Mouse (Mus musculus): ENCODE data around the gene Lrrc8c. TPM values are rescaled to one million over a fixed set of nuclear protein-coding genes. Genes with fewer than 3 reads are reported as not detected.

The Lrrc8c gene
- polyA plus RNA-seq, 1 experiment from 2014 or later = 26.5 TPM

- no peaks in the 10 kb centered on the region for H3K27me3 ChIP-seq
- H3K4me1 ChIP-seq = peaks cover 3% of the 10 kb centered on the region
- no peaks in the 10 kb centered on the region for H3K36me3 ChIP-seq
- H3K9me3 ChIP-seq = no peaks in the 10 kb centered on the region
- WGBS = 91% methylated on average over 7 of the region's 7 CpGs
- H3K4me2 ChIP-seq = no peak overlapping the region
- H3K4me3 ChIP-seq = no peak overlapping the region
- H3K27ac ChIP-seq = no peak overlapping the region
- ATAC-seq (ENCODE audit: borderline replicate concordance, extremely low read depth, low FRiP score, low TSS enrichment) = no peak
- H3K9ac ChIP-seq = no peak overlapping the region
These were observed 25.8 kb upstream of the Lrrc8c start for GRCm38 (mm10) chr5:105493377-105493776.

DNA sequence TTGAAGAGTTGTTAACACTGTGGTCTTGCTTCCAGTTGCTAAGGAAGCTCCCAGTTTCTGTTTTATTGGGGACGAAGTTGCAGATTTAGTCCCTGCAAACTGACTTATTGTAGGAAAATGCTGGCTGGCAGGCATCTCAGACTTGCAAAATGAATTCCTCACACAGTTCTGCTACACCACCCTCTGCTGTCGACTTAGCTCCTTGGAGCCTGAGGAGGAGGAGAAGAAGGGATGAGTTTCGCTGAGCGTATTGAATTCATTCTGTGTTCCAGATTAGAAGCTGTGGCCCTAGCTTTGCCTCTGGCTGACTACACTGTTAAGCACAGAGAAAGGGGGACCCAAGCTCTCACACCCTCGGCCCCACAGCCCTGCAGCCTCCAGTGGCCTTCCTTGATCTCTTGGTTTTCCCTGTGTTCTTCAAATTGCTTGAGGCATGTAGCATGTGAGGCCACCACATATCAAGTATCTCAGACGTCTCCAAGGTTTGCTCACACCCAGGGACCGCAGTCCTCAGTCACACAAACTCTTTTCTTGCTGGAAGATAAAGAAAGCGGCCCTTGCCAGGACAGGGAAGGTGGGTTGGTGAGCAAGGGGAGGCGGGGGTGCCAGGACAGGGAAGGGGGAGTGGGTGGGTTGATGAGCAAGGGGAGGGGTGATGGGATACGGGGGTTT is 24.8 kb upstream of the Lrrc8c start:
- no peak for ATAC-seq (ENCODE audit: borderline replicate concordance, extremely low read depth, low FRiP score, low TSS enrichment)
- Histone ChIP-seq H3K4me1 (peaks cover 3% of the 10 kb centered on the region), H3K9me3 (no peaks in the 10 kb centered on the region), H3K27ac (no peak overlapping the region), H3K4me2 (peak overlapping the region; percentile 54; the same call in 1 of the 2 replicates), H3K9ac (no peak overlapping the region), H3K27me3 (no peaks in the 10 kb centered on the region), H3K4me3 (no peak overlapping the region), H3K36me3 (no peaks in the 10 kb centered on the region)
- 46% methylated on average over 10 of the region's 10 CpGs for WGBS

DNA sequence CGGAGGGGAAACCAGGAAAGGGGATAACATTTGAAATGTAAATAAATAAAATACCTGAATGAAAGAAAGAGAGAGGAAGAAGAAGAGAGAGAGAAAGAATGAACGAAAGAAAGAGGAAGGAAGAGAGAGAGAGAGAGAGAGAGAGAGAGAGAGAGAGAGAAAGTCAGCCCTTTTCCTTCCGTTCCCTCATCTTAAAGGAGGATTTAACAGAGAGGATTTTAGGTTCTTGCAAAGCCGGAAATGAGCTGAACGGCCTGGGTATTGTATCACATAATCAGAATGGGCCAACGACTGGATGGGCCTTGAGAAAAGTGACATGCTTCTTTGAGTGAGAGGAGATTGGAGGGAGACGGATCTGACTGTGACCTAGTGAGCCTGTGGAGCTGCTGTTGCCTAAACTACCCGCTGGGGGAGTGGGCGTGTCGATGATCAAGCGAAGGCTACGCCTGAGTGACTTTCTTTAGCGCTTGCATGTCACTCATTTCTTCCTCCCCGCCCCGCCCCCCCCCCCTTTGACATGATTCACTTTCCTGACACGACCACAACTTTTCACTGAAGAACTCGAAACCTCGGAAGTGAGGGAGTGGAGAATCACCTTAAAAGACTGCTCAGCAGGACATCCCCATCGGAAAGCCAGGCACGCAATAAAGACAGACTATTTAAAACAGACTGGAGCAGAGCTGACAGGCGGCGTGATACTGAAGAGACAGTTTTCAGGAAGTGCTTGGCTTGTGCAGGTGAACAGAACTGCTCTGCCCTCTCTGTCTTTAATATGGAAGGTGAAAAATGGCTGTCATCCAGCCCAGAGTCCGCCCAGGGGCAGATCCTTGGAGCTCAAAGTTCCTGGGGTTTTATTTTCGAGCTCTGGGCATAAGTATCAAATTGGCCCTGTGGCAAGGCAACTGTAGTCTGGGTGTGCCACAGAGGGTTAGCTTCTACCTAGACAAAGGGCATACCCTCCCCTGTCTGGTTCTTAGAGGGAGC is 24.0 kb upstream of the Lrrc8c start:
- no peak overlapping the region; the same call in 1 of the 2 replicates for H3K9ac ChIP-seq
- 7% methylated on average over 24 of the region's 24 CpGs for WGBS
- H3K4me3 ChIP-seq = peak overlapping the region; percentile 23
- no peaks in the 10 kb centered on the region for H3K36me3 ChIP-seq
- H3K4me2 ChIP-seq = peak overlapping the region; percentile 54
- H3K27ac ChIP-seq = no peak overlapping the region
- no peaks in the 10 kb centered on the region for H3K27me3 ChIP-seq
- ATAC-seq (ENCODE audit: borderline replicate concordance, extremely low read depth, low FRiP score, low TSS enrichment) = peak; percentile 83
- peaks cover 3% of the 10 kb centered on the region for H3K4me1 ChIP-seq
- no peaks in the 10 kb centered on the region for H3K9me3 ChIP-seq

DNA sequence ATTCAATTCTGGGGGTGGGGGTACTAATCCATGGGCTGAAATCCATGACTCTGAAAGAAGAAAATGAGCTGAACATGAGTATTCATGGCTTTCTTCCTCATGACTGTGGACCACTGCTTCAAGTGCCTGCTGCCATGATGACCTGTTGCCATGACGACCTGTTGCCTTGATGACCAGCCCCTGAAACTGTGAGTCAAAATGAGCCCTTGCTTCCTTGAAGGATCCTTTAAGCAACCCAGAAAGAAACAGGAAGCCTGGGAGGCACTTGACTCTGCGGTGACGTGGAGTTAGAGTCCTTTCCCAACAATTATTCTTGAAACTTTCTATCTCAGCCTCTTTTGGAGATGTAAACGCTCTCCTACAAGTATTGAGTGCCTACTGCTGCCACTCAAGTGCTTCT is 23.1 kb upstream of the Lrrc8c start:
- no peak overlapping the region for H3K4me3 ChIP-seq
- H3K27ac ChIP-seq = no peak overlapping the region
- no peaks in the 10 kb centered on the region for H3K9me3 ChIP-seq
- H3K27me3 ChIP-seq = no peaks in the 10 kb centered on the region
- no peak overlapping the region for H3K9ac ChIP-seq
- no peak for ATAC-seq (ENCODE audit: borderline replicate concordance, extremely low read depth, low FRiP score, low TSS enrichment)
- H3K36me3 ChIP-seq = no peaks in the 10 kb centered on the region
- WGBS = 66% methylated on average over 4 of the region's 4 CpGs
- H3K4me2 ChIP-seq = no peak overlapping the region
- peaks cover 3% of the 10 kb centered on the region for H3K4me1 ChIP-seq

DNA sequence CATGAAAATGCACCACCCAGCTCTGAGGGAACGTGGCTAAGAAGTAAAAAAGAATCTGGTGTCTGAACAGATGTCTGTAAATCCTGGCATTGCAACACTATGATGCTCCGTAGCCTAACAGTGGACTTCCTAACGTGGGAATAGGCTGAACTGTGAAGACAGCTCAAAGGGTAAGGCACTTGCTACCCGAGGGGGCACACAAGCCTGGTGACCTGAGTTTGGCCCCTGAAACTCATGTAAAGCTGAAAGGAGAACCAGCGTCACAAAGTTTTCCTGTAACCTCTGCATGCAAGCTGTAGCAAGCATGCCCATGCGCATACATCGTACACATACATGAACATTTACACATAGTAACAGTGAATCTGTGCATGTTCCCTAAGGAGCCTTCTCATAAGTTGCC is 22.6 kb upstream of the Lrrc8c start:
- no peaks in the 10 kb centered on the region for H3K36me3 ChIP-seq
- H3K4me1 ChIP-seq = peaks cover 3% of the 10 kb centered on the region
- WGBS = 77% methylated on average over 7 of the region's 7 CpGs
- no peaks in the 10 kb centered on the region for H3K27me3 ChIP-seq
- H3K4me2 ChIP-seq = no peak overlapping the region
- H3K9ac ChIP-seq = no peak overlapping the region
- no peak overlapping the region for H3K4me3 ChIP-seq
- H3K9me3 ChIP-seq = no peaks in the 10 kb centered on the region
- ATAC-seq (ENCODE audit: borderline replicate concordance, extremely low read depth, low FRiP score, low TSS enrichment) = no peak
- no peak overlapping the region for H3K27ac ChIP-seq

DNA sequence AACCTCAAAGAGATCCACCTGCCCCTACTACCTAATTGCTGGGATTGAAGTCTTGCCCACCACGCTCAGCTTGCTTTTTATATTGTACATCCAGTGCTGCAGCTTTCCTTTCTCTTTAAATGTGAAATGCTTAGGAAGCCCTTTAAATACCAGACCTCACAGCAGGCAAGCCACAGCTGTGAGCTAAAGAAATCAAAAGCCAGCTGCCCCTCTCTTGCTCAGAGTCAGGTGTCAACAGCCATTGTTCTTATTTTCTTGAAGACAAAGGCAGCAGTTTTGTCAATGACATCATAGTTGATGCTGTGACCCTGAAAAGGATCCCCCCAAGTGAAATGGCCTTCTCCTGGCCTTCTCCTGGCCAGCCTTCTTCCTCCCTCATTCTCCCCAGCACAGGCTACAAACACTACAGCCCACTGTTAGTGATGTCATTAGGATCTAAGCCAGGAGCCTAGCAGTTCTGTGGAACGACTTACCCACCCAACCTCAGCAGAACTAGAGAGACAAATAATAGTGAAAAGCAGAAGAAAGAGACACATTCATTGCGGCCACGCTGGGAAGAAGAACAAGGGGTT is 20.7 kb upstream of the Lrrc8c start:
- no peak overlapping the region for H3K9ac ChIP-seq
- no peaks in the 10 kb centered on the region for H3K9me3 ChIP-seq
- H3K27me3 ChIP-seq = no peaks in the 10 kb centered on the region
- H3K4me2 ChIP-seq = no peak overlapping the region
- no peak for ATAC-seq (ENCODE audit: borderline replicate concordance, extremely low read depth, low FRiP score, low TSS enrichment)
- H3K4me3 ChIP-seq = no peak overlapping the region
- no peaks in the 10 kb centered on the region for H3K36me3 ChIP-seq
- H3K4me1 ChIP-seq = peaks cover 3% of the 10 kb centered on the region
- H3K27ac ChIP-seq = no peak overlapping the region
- 65% methylated on average over 4 of the region's 4 CpGs for WGBS

- Histone ChIP-seq H3K9ac (no peak overlapping the region), H3K27me3 (no peaks in the 10 kb centered on the region), H3K4me2 (no peak overlapping the region), H3K4me3 (no peak overlapping the region), H3K9me3 (no peaks in the 10 kb centered on the region), H3K4me1 (peaks cover 3% of the 10 kb centered on the region), H3K36me3 (no peaks in the 10 kb centered on the region), H3K27ac (no peak overlapping the region)
- WGBS = 61% methylated on average over 1 of the region's 1 CpGs
- no peak for ATAC-seq (ENCODE audit: borderline replicate concordance, extremely low read depth, low FRiP score, low TSS enrichment)
These were observed 19.8 kb upstream of the Lrrc8c start for GRCm38 (mm10) chr5:105499396-105499795.

- Histone ChIP-seq H3K9ac (no peak overlapping the region), H3K4me3 (no peak overlapping the region), H3K27me3 (no peaks in the 10 kb centered on the region), H3K36me3 (no peaks in the 10 kb centered on the region), H3K4me2 (no peak overlapping the region), H3K27ac (no peak overlapping the region), H3K4me1 (peaks cover 1% of the 10 kb centered on the region), H3K9me3 (no peaks in the 10 kb centered on the region)
- ATAC-seq (ENCODE audit: borderline replicate concordance, extremely low read depth, low FRiP score, low TSS enrichment) = no peak
- WGBS = 55% methylated on average over 12 of the region's 12 CpGs
These were observed 18.8 kb upstream of the Lrrc8c start for GRCm38 (mm10) chr5:105500132-105501121.

- no peaks in the 10 kb centered on the region for H3K9me3 ChIP-seq
- no peak overlapping the region for H3K9ac ChIP-seq
- no peak overlapping the region for H3K4me2 ChIP-seq
- H3K36me3 ChIP-seq = no peaks in the 10 kb centered on the region
- H3K4me1 ChIP-seq = no peaks in the 10 kb centered on the region
- H3K4me3 ChIP-seq = no peak overlapping the region
- ATAC-seq (ENCODE audit: borderline replicate concordance, extremely low read depth, low FRiP score, low TSS enrichment) = no peak
- 72% methylated on average over 3 of the region's 3 CpGs for WGBS
- no peak overlapping the region for H3K27ac ChIP-seq
- no peaks in the 10 kb centered on the region for H3K27me3 ChIP-seq
These were observed 18.1 kb upstream of the Lrrc8c start for GRCm38 (mm10) chr5:105501136-105501535.

GRCm38 (mm10) chr5:105508813-105509212 is 10.4 kb upstream of the Lrrc8c start:
- Histone ChIP-seq H3K27ac (no peak overlapping the region), H3K27me3 (no peaks in the 10 kb centered on the region), H3K9me3 (no peaks in the 10 kb centered on the region), H3K9ac (no peak overlapping the region), H3K4me2 (no peak overlapping the region), H3K4me3 (no peak overlapping the region), H3K36me3 (no peaks in the 10 kb centered on the region), H3K4me1 (no peaks in the 10 kb centered on the region)
- no peak for ATAC-seq (ENCODE audit: borderline replicate concordance, extremely low read depth, low FRiP score, low TSS enrichment)
- WGBS = 92% methylated on average over 6 of the region's 6 CpGs

GRCm38 (mm10) chr5:105512297-105512696 is 6.9 kb upstream of the Lrrc8c start:
- ATAC-seq (ENCODE audit: borderline replicate concordance, extremely low read depth, low FRiP score, low TSS enrichment) = no peak
- H3K4me1 ChIP-seq = no peaks in the 10 kb centered on the region
- no peak overlapping the region for H3K4me3 ChIP-seq
- no peak overlapping the region for H3K4me2 ChIP-seq
- H3K27me3 ChIP-seq = no peaks in the 10 kb centered on the region
- H3K9ac ChIP-seq = no peak overlapping the region
- no peaks in the 10 kb centered on the region for H3K36me3 ChIP-seq
- 27% methylated on average over 4 of the region's 4 CpGs for WGBS
- H3K27ac ChIP-seq = no peak overlapping the region
- no peaks in the 10 kb centered on the region for H3K9me3 ChIP-seq
